Mouse (Mus musculus): ENCODE measurements at regions not wholly inside any gene's neighbourhood (a gene's known extent, or its start where the extent isn't known, plus 50 kb on each side); places are given as distances from the start of the nearest gene placed in this dataset.

DNA sequence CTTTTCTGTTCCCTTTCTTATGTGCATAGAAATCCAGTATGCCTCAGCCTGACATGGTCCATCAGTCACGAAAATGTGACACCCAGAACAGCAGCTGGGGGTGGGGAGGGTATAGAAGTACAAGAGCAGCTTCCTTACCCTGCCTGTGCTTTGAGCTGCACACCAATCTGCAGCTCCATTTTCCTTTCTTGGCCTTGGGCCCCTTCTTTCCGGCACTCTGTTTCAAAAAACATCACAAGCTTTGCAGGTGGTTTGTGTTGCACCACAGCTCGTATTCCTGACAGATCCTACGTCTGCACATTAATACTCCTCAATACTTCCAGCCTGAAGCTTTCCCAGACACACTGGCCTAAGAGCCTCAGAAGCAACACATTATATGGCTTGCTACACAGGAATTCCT lies 138.1 kb upstream of the Nt5c1b start:
- DNase-seq (ENCODE audit: low spot score) = no peak

DNA sequence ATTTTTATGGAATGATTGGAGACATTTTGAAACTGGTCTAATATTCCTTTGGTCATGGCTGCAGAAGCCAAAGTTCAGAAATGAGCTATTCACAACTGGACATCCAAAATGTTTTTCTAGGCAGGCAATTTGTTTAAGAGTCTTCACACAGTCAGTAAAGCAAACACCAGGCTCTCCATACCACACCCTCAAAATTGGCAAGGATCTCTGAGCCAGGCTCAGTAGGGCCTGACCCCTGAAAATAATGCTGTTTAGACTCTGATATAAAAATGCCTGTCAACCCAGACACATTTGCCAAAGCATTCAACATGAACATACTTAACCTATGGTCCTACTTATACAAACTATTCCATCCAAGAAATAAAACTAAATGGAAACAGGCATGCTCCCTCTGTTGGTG lies 121.7 kb upstream of the Nt5c1b start:
- DNase-seq (ENCODE audit: low spot score) = no peak

DNA sequence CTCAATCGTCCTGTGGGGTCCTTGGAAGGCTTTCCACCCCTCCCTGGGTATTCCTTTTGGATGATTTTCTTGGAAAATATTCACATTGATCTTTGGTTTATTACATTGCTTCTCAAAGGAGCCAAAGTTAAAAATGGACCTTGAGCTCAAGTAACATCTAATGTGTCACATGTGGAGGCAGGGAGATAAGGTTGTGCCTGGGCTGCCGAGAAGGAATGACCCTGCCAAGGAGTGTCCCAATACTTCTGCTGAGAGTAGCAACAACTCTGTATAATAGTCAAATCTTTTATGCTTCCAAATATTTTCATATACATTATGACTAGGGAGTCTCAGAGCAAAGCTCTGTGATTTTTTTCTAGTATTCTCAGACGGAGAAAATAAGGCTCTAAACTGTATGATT lies 113.4 kb upstream of the Nt5c1b start:
- peak; percentile 4 for DNase-seq (ENCODE audit: low spot score)

DNA sequence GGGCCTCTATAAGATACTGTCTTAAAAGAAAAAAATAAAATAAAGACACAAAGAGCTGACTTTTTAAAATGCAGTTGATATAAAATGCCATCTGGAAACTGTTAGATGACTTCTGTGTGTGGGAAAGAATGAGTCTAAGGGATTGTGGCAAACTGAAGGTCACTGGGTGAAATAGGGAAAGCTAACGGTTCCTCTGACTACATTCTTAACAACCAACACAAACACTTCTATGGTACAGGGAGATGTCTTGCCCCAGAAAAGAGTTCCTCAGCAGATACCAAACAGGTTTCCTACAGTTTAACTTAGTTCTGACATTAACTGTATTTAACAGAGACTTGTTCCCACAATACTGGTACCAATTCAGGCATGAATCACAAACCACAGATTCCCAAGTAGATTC lies 103.6 kb upstream of the Nt5c1b start:
- no peak for DNase-seq (ENCODE audit: low spot score)

DNA sequence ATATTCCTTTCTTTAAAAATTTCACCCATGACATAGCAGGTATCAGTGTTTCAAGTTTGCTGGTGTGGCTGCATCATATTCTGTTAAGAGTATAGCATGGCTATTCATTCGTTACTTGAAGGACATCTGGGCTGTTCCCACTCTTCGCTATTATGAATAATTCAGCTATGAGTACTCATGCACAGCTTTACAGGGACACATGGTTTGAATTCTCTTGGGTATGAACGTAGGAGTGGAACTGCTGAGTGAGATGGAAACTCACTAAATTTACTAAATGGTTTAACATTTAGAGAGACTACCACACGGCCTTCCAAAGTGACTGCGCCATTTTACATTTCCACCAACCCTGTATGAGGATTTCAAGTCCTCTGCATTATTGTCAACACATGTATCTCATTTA lies 97.7 kb upstream of the Nt5c1b start:
- no peak for DNase-seq (ENCODE audit: low spot score)

DNA sequence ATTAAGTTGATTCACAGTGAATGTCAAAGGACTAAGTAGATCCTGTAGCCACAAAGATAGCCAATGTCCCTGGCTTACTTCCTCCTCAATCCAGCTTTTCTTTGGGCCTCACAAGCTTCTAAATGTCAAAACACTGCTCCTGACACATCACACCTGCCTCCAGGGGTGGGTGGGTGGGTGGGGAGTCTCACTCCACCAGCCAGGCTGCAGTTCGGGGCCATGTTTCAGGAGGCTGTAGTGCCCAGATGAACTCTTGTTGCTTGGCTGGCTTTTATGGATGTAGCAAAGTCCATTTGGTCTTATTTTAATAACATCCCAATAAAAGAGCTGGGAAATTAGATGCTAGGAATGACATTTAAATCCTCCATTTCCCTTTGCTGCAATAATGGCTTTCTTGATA lies 94.5 kb upstream of the Nt5c1b start:
- DNase-seq (ENCODE audit: low spot score) = no peak

DNA sequence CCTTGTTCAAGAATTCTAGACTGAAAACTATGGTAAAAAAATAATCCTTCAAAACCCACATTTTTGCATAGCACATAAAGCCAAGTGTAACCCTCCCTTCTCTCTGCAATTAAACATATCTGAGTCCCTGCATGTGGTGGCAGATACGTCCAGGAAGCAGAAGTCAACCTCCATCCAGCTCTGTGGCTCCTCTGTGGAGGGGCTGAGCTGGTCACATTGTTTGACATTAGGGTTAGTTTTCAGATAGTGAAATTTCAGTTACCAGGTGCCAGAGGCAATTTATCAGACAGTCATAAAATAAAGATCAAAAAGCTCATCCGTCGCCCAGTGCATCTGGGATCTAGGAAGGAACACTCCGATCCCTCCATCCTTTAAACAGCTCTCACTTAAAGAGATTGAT lies 77.1 kb upstream of the Nt5c1b start:
- no peak for DNase-seq (ENCODE audit: low spot score)

DNA sequence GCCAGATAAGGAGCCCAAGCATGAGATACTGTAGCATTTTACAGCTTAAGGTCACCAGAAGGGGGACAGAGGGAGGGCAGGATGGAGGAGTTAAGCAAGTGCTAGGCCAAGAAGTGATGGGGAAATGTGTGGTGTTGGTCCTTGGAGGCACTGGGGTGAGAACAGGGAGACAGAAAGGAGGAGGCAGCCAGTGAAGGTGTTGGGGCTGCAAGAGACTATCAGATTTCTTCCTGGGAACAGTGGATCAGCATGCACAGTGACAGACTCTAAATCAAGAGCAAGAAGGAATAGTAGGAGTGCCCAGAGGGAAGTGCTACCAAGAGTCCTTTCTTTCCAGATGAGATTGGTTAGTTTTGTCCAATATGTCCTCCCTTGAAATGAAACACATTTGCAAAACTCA lies 63.8 kb upstream of the Nt5c1b start:
- no peak for DNase-seq (ENCODE audit: low spot score)

Measured in heart, adult 8-10 months (tissue).